Mouse (Mus musculus): ENCODE results near the gene Apoh.

GRCm38 (mm10) chr11:108317878-108318277, 25.3 kb upstream of the Apoh start:
- TF ChIP-seq CTCF (IDR thresholded peaks at IDR 0.05; ENCODE audit: control insufficient read depth, insufficient read depth, insufficient read length) (no peak), MYOD1 (IDR thresholded peaks at IDR 0.05; ENCODE audit: control insufficient read depth, insufficient read length, low read depth) (no peak), USF1 (IDR thresholded peaks at IDR 0.05; ENCODE audit: low read depth) (no peak), CEBPB (IDR thresholded peaks at IDR 0.05; ENCODE audit: low read depth) (no peak), FOSL1 (IDR thresholded peaks at IDR 0.05; ENCODE audit: insufficient read depth, low read length, poor library complexity, severe bottlenecking) (no peak)
